Mouse (Mus musculus) myocyte (in vitro differentiated cells): ENCODE results near the gene Vamp8. TPM values are rescaled to one million over a fixed set of nuclear protein-coding genes. Genes with fewer than 3 reads are reported as not detected.

Experiments
- H3K27me3 ChIP-seq: one replicate; pipeline ENCODE4 v1.6.1; 2011; ENCODE audit not compliant: control insufficient read depth, insufficient read depth, insufficient read length
- H3K36me3 ChIP-seq: one replicate; pipeline ENCODE4 v1.6.1; 2011; ENCODE audit not compliant: control insufficient read depth, insufficient read depth
- H3K4me2 ChIP-seq: one replicate; pipeline ENCODE4 v1.6.1; 2011; ENCODE audit warnings: low read depth, control low read depth
- H3K4me3 ChIP-seq: one replicate; pipeline ENCODE4 v1.5.1; 2011; ENCODE audit warnings: mild to moderate bottlenecking, control low read depth, moderate library complexity
- H3K79me2 ChIP-seq: one replicate; pipeline ENCODE4 v1.6.1; 2011; ENCODE audit not compliant: control insufficient read depth, insufficient read depth
- H3ac ChIP-seq: one replicate; pipeline ENCODE4 v1.6.1; 2011; ENCODE audit not compliant: control insufficient read depth, insufficient read length
- CEBPB ChIP-seq: IDR thresholded peaks from 2 replicates; pipeline ENCODE4 v1.6.1; 2011; ENCODE audit warnings: mild to moderate bottlenecking, moderate library complexity; ENCODE audit not compliant: poor library complexity, insufficient read depth, severe bottlenecking
- E2F4 ChIP-seq: IDR thresholded peaks from one replicate; pipeline ENCODE4 v1.6.1; 2011; ENCODE audit warnings: mild to moderate bottlenecking, control low read depth, moderate library complexity; ENCODE audit not compliant: insufficient read depth
- MAX ChIP-seq: IDR thresholded peaks from one replicate; pipeline ENCODE4 v1.6.1; 2011; ENCODE audit warnings: low read depth, mild to moderate bottlenecking, control low read depth
- MYOD1 ChIP-seq, 3 experiments: IDR thresholded peaks; one replicate each; pipeline ENCODE4 v1.6.1; 2011; ENCODE audit warnings: control low read depth in 2 of 3, low read depth in 2 of 3, mild to moderate bottlenecking in 2 of 3, moderate library complexity in 1 of 3; ENCODE audit not compliant: insufficient read length in 2 of 3, control insufficient read depth in 1 of 3
- MYOG ChIP-seq, 3 experiments: IDR thresholded peaks; one replicate each; pipeline ENCODE4 v1.6.1; 2011; ENCODE audit warnings: control low read depth in 2 of 3, low read depth in 2 of 3, mild to moderate bottlenecking in 2 of 3; ENCODE audit not compliant: insufficient read length in 2 of 3, control insufficient read depth in 1 of 3, insufficient read depth in 1 of 3
- POLR2A ChIP-seq: IDR thresholded peaks from one replicate; pipeline ENCODE4 v1.6.1; 2011; ENCODE audit warnings: low read depth, mild to moderate bottlenecking, control low read depth, moderate library complexity; ENCODE audit not compliant: insufficient read length
- POLR2AphosphoS2 ChIP-seq: IDR thresholded peaks from one replicate; pipeline ENCODE4 v1.6.1; 2011; ENCODE audit warnings: low read depth, control low read depth; ENCODE audit not compliant: insufficient read length
- REST ChIP-seq: IDR thresholded peaks from one replicate; pipeline ENCODE4 v1.6.1; 2011; ENCODE audit warnings: mild to moderate bottlenecking, control low read depth, moderate library complexity; ENCODE audit not compliant: insufficient read depth, insufficient read length
- SRF ChIP-seq: IDR thresholded peaks from one replicate; pipeline ENCODE4 v1.6.1; 2011; ENCODE audit warnings: low read depth; ENCODE audit not compliant: control insufficient read depth, insufficient read length
- TCF12 ChIP-seq: IDR thresholded peaks from one replicate; pipeline ENCODE4 v1.6.1; 2011; ENCODE audit warnings: mild to moderate bottlenecking, control low read depth; ENCODE audit not compliant: poor library complexity, insufficient read depth, severe bottlenecking
- TCF3 ChIP-seq: IDR thresholded peaks from one replicate; pipeline ENCODE4 v1.6.1; 2011; ENCODE audit warnings: low read depth, control low read depth; ENCODE audit not compliant: insufficient read length
- USF1 ChIP-seq: IDR thresholded peaks from one replicate; pipeline ENCODE4 v1.6.1; 2011; ENCODE audit warnings: low read depth, mild to moderate bottlenecking, control low read depth, moderate library complexity
- polyA plus RNA-seq: library from polyadenylated mRNA; unstranded; fragments of >200 nt; fragmentation: generic; extraction: Trizol; gene quantifications from one replicate; pipeline ENCODE4 v1.2.1, GENCODE M21; 2012; ENCODE audit warnings: missing spikeins

Gene Vamp8
- 107 TPM for polyA plus RNA-seq

DNA sequence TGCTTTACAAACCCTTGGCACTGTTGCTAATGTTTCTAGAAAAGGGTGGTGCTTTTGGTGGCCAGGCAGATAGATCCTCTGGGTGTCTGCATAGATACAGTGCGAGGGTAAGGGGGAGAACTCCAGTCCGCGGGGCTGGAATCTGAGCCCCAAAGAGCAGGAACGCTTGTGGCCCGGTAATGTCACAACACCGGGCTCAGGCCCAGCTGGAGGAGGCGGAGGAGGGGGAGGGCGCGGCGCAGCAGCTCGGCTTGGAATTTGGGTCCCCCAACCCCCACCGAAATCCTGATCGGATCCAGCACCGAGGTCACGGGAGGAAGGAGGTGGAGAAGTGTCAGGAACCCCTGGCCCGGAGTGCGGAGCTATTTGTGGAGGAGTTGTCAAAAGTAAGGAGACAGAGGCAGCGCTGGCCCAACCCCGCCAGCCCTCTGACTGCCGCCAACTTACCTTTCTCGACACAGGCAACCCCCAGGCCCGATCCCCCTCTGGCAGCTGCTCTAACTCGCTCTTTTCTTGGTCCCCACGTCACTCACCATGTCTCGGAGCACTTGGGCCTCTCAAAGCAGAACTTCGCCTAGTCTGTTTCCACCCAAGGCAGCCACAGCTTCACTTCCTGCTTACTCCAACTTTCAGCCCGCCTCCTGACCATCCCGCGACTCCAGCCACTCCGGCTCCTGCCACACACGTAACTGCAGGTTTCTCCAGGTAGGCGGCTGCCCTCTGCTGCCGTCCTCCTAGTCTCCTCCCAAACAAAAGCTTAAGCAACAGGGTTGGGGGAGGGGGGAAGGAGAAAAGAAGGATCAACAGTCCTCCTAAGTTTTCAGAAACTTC lies at the start of gene Vamp8:
Gene Vamp8 (minus strand): TSS at position 763 of the 831 bp plus-strand sequence.
- Histone ChIP-seq H3K79me2 (no peaks in the 10 kb centered on the region), H3K27me3 (no peaks in the 10 kb centered on the region), H3K36me3 (peaks cover 3% of the 10 kb centered on the region), H3K4me3 (peak within 1 kb of the TSS; percentile 80), H3K4me2 (peak within 1 kb of the TSS; percentile 79), H3ac (peak within 1 kb of the TSS; percentile 32)
- no peak for TF ChIP-seq REST
- TF ChIP-seq MYOG (IDR thresholded peaks at IDR 0.05; ENCODE audit: control insufficient read depth in 1 of 3, insufficient read depth in 1 of 3, insufficient read length in 2 of 3, low read depth in 2 of 3), result peak in 1 of 3 experiments; percentile 76
- peak; percentile 22; the same call in 1 of the 2 replicates for TF ChIP-seq CEBPB
- TF ChIP-seq TCF3, result no peak
- TF ChIP-seq MYOD1 (IDR thresholded peaks at IDR 0.05; ENCODE audit: control insufficient read depth in 1 of 3, insufficient read length in 2 of 3, low read depth in 2 of 3), result peak in 2 of 3 experiments; percentile 16 to 56
- peak; percentile 27 for TF ChIP-seq POLR2AphosphoS2
- TF ChIP-seq POLR2A, result peak; percentile 39
- no peak for TF ChIP-seq E2F4
- no peak for TF ChIP-seq TCF12

DNA sequence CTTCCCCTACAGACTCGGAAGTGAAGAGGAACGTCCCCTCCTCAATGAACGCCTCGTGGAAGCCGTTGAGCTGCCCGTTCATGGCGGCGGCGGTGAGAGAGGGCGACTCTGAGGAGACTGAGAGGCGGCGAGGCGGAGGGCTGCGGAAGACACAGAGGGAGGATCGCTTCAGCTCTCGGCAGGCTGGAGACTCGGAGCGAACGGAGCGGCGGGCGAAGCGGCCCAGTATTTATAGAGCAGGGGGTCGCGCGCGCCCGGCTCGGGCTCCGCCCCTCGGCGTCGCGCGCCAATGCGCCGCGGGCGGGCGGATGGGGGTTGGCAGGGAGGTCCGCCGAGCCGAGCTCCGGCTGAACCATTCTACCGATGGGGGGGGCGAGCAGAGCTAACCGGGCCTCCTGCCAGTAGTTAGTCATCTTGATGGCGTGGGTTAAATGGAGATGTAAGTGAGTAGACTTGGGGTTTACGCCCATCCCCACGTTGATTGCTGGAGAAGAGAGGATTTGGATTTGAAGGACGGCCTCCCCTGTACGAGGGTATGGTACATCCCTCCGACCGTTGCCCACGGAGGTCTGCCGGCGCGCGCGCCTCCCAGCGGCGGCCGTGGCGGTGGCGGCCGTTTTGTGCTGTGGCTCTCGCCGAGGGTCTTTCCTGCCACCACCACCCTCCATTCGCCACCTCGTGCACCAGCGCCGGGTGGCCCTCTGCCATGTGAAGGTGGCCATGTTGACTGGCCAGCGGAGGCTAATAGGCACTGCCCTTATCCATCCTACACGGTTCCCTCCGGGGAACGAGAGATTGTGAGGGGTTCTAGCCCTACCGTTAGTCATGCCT lies 49.1 kb upstream of the Vamp8 start, which contains the start of gene Mat2a:
Gene Mat2a (minus strand): TSS at position 204 of the 831 bp plus-strand sequence.
- Histone ChIP-seq H3ac (peak within 1 kb of the TSS; percentile 96), H3K4me3 (peak within 1 kb of the TSS; percentile 77), H3K36me3 (peaks cover 37% of the 10 kb centered on the region), H3K4me2 (peak within 1 kb of the TSS; percentile 87), H3K79me2 (peaks cover 40% of the 10 kb centered on the region), H3K27me3 (no peaks in the 10 kb centered on the region)
- TF ChIP-seq MAX (no peak), POLR2A (peak; percentile 91), MYOD1 (IDR thresholded peaks at IDR 0.05; ENCODE audit: control insufficient read depth in 1 of 3, insufficient read length in 2 of 3, low read depth in 2 of 3) (peak in 1 of 3 experiments; percentile 43), SRF (peak; percentile 25), CEBPB (no peak), MYOG (IDR thresholded peaks at IDR 0.05; ENCODE audit: control insufficient read depth in 1 of 3, insufficient read depth in 1 of 3, insufficient read length in 2 of 3, low read depth in 2 of 3) (peak in 1 of 3 experiments; percentile 15), POLR2AphosphoS2 (peak; percentile 98)

DNA sequence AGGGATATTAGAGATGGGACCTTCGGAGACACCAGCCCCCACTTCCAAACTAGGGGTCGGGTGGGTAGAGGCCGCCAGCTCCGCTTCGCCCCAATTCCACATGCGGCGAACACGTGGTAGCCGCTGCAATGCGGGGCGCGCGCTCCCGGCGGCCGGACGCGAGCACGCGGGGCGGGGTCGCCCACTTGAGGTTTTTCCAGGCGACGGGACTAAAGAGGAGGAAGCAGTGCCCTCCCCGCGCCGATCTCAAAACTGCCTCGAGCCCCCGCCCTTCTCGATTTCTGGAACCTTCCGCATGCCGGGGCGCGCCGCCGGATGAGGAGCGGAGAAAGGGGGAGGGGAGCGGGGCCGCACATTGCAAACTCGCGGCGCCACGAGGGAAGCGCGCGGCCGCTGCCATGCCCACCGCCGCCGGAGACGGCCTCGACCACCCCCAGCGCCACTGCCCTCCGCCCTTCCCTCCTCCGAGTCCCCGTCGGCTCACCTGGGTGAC lies 48.4 kb upstream of the Vamp8 start:
- peaks cover 43% of the 10 kb centered on the region for H3K36me3 ChIP-seq
- no peaks in the 10 kb centered on the region for H3K27me3 ChIP-seq
- peaks cover 40% of the 10 kb centered on the region for H3K79me2 ChIP-seq
- H3ac ChIP-seq, result peak overlapping the region; percentile 96
- peak overlapping the region; percentile 77 for H3K4me3 ChIP-seq
- TF ChIP-seq MYOD1 (IDR thresholded peaks at IDR 0.05; ENCODE audit: control insufficient read depth in 1 of 3, insufficient read length in 2 of 3, low read depth in 2 of 3) (peak in 1 of 3 experiments; percentile 1), SRF (no peak), POLR2A (peak; percentile 32)
- H3K4me2 ChIP-seq, result peak overlapping the region; percentile 81

DNA sequence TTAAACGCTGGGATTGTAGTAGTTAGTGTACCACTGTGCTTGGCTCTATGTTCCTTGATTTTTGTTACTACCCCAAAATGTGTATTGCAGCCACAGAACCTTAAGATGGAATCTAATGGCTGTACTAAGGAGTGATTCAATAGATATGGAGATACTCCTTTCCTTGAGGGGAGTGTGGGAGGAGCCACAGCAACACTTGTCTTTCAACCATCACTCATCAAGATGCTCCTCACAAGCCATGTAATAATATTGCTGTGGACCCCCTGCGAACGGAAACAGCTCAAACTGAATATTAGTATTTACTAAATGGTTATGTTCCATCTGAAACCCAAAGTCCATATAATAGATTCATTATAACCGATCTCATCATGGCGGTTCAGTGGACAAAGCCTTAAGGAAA lies 47.7 kb upstream of the Vamp8 start:
- peak overlapping the region; percentile 96 for H3ac ChIP-seq
- H3K36me3 ChIP-seq, result peaks cover 50% of the 10 kb centered on the region
- peaks cover 40% of the 10 kb centered on the region for H3K79me2 ChIP-seq
- H3K27me3 ChIP-seq, result no peaks in the 10 kb centered on the region
- H3K4me3 ChIP-seq, result peak overlapping the region; percentile 77
- no peak for TF ChIP-seq POLR2A
- no peak for TF ChIP-seq REST
- TF ChIP-seq CEBPB, result no peak
- no peak for TF ChIP-seq POLR2AphosphoS2
- no peak for TF ChIP-seq TCF3
- no peak for TF ChIP-seq SRF
- no peak for TF ChIP-seq MAX
- TF ChIP-seq MYOD1 (IDR thresholded peaks at IDR 0.05; ENCODE audit: control insufficient read depth in 1 of 3, insufficient read length in 2 of 3, low read depth in 2 of 3), result no peak
- TF ChIP-seq MYOG (IDR thresholded peaks at IDR 0.05; ENCODE audit: control insufficient read depth in 1 of 3, insufficient read depth in 1 of 3, insufficient read length in 2 of 3, low read depth in 2 of 3), result no peak
- no peak for TF ChIP-seq USF1
- TF ChIP-seq TCF12, result no peak
- TF ChIP-seq E2F4, result no peak
- H3K4me2 ChIP-seq, result peak overlapping the region; percentile 81
